Mouse (Mus musculus) ovary, postnatal 36 days (tissue): ENCODE results near the gene Msx1.
"Not testable (repeated sequence)": the region's sequence is repeated elsewhere in the genome, so short reads cannot be mapped to it uniquely, and the experiment has no call there.

Source experiments
- DNase-seq: peaks from one replicate; pipeline ENCODE4 v3.0.0; 2022; ENCODE audit warnings: low spot score, mixed read lengths

The Msx1 gene

GRCm38 (mm10) chr5:37824461-37824795 lies at the start of gene Msx1:
Msx1 (minus strand) TSS chr5:37824583.
- peak; percentile 91 for DNase-seq

GRCm38 (mm10) chr5:37865471-37865870 lies 41.1 kb upstream of the Msx1 start:
- DNase-seq, result no peak

DNA sequence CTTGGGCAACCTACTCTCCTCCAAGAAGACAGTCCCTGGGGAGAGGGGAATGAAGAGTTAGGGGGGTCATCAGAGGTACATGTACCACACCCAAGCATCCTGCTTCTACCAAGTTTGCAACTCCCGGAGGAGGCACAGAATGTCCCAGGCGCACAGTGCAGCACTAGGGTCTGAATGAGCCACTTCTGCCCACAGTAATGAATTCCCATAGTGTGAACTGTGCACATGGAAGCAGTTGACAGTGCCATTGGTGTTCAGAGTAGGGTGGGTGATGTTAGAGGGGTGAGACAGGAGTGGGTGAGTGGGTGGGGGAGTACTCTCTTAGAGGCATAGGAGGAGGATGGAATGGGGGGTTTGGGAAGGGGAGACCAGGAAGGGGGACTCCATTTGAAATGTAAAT lies 39.9 kb upstream of the Msx1 start:
- DNase-seq, result no peak

DNA sequence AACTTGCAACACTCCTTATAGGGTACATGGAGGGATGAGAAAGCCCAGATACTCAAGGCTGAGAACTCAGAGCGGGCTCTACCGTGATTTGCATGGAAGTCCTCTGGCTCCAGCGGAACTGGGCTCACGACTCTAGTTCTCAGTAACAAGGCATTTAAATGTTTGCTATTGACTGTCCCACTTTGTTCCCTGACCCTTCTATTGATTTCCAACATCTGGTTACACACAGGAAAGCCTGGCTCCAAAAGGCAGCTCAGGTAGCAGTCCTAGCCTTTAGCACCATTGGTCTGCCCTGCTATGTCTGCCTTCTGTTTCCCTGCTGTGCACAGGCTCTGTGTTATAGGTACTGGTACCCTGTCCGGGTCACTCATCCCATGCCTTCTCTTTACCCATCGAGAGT lies 36.5 kb upstream of the Msx1 start:
- no peak for DNase-seq

DNA sequence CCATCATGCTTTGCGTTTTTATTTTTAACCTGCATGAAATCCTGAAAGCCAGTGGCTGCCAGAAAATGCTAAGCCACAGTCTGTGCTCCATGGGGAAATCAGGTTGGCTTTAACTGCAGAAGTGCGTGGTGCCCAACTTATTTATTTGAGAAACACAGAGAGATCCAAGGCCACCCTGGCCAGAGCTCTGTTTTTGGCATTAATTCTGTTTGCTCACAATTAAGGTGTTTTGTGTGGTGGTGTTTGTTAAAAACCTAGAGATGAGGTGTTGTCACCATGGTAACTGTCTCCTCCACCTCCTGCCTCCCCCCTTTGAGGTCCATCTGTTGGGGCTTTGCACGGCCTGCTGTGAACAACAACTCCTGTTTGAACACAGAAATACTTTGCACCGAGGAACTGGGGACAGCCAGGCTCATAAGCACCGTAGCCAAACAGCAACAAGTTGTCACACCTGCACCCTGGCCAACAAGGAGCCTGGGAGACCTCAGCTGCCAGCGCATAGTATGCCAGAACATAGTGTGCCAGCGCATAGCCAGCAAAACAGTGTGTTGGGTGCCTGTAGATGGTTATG lies 35.9 kb upstream of the Msx1 start:
- DNase-seq, result no peak

- DNase-seq, result no peak
Measured at GRCm38 (mm10) chr5:37857763-37858545, 33.6 kb upstream of the Msx1 start.

GRCm38 (mm10) chr5:37856057-37856456 lies 31.7 kb upstream of the Msx1 start:
- no peak for DNase-seq

GRCm38 (mm10) chr5:37854233-37854632 lies 29.9 kb upstream of the Msx1 start:
- no peak for DNase-seq

DNA sequence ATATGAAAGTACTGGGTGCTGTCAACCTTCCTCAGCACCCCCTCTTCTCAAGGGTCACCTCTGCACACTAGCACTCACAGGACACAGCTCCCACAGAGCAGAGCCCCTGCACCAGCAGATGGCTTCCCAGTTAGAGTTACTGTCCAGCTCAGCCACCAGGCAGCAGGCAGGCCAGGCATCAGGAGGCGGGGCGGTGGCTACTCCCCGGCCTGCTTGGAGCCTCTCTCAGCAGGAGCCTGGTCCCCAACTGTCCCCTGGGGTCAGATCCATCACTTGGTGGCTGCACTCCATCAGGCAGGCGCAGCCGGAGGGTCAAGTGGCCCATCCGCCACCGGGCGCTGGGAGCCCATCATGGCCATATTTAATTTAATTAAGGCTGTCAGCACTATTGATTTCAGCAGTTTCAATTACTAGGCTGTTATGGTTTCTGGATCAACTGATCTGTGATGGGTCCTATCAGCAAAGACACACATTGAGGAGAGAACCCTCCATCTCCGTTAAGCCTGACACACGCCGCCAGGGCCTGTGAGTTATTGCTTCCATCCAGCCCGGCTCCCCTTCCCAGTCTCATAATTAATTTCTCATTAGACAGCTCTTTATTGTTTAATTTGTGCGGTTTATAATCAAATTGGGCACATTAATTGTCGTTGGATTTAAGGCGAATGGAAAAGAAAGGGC lies 27.1 kb upstream of the Msx1 start:
- DNase-seq, result no peak

- DNase-seq, result no peak
Measured at GRCm38 (mm10) chr5:37848991-37849719, 24.8 kb upstream of the Msx1 start.

GRCm38 (mm10) chr5:37836267-37836646 lies 11.9 kb upstream of the Msx1 start:
- DNase-seq, result no peak

- DNase-seq, result no peak
Measured at GRCm38 (mm10) chr5:37835590-37836266, 11.3 kb upstream of the Msx1 start.

DNA sequence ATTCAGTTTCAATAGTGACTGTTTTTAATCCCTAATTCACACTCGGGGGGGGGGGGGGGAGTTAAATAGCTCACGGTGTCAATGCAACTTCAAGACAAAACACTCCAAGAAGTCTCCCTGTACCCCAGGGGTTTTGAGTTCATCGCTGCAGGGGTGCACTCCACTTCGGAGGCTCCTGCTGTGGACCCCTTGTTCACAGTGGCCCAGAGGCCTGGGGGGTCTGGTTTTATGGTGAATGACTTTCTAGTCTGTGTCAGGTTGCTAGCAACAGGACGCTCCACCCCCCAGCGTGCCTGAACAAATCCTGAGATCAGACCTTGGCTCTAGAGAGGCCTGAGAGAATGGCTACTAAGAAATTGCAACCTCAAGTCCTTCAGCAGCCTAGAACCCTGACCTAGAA lies 8.4 kb upstream of the Msx1 start:
- no peak for DNase-seq

DNA sequence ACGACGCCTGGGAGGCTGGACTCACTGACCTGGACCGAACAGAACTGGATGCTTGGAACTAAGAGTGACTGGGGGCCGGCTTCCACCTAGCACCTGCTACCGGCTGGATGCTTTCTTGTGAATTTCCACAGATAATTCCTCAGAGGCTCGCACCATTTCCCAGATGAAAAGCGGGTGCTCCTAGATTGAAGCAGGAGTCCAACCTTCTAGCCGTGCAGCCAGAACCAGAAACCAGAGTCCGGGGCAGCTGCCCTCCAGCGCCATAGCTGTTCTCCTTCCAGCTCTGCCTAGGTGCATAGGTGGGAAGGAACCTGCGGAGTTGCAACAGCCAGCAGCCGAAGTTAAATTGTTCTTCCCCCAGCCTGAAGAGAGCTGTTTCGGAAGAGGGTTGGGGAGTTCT lies 7.6 kb upstream of the Msx1 start:
- no peak for DNase-seq

DNA sequence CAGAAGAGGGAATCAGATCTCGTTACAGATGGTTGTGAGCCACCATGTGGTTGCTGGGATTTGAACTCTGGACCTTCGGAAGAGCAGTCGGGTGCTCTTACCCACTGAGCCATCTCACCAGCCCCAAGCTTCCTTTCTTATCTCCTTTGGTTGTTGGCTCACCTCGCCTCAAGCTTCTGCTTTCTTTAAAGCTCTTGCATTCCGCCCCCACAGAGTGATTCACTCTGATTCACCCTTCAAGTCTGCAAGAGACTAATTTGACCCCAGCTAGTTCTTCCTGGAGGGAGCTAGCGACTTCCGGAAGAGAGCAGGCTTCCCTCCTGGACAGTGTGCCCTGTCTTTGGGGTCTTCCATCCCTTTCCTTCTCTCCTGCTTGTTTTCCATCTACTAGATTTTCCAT lies 6.1 kb upstream of the Msx1 start:
- not testable (repeated sequence) for DNase-seq

DNA sequence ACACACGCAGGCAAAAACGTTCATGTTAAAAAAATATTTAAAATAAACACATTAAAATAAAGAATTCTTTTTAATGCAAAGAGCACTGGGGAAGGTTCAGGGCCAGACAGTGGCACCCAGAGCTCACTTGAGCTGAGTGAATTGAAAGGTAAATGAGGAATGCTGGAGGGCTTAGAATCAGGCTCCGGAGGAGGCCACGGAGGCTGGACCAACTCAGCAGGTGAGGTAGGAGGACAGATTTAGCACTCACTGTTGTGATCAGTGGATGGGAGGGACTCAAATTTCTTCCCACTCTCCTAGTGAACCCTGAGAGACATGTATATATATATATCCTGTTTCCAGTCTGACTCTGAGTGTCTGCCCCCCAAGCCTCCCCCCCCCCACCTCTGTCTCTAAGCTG lies 5.5 kb upstream of the Msx1 start:
- no peak for DNase-seq

- DNase-seq, result no peak
Measured at GRCm38 (mm10) chr5:37829296-37829670, 4.9 kb upstream of the Msx1 start.

GRCm38 (mm10) chr5:37828591-37829295 lies 4.4 kb upstream of the Msx1 start:
- peak; percentile 18 for DNase-seq

- no peak for DNase-seq
Measured at GRCm38 (mm10) chr5:37828001-37828400, 3.6 kb upstream of the Msx1 start.

GRCm38 (mm10) chr5:37827626-37827950 lies 3.2 kb upstream of the Msx1 start:
- DNase-seq, result no peak

DNA sequence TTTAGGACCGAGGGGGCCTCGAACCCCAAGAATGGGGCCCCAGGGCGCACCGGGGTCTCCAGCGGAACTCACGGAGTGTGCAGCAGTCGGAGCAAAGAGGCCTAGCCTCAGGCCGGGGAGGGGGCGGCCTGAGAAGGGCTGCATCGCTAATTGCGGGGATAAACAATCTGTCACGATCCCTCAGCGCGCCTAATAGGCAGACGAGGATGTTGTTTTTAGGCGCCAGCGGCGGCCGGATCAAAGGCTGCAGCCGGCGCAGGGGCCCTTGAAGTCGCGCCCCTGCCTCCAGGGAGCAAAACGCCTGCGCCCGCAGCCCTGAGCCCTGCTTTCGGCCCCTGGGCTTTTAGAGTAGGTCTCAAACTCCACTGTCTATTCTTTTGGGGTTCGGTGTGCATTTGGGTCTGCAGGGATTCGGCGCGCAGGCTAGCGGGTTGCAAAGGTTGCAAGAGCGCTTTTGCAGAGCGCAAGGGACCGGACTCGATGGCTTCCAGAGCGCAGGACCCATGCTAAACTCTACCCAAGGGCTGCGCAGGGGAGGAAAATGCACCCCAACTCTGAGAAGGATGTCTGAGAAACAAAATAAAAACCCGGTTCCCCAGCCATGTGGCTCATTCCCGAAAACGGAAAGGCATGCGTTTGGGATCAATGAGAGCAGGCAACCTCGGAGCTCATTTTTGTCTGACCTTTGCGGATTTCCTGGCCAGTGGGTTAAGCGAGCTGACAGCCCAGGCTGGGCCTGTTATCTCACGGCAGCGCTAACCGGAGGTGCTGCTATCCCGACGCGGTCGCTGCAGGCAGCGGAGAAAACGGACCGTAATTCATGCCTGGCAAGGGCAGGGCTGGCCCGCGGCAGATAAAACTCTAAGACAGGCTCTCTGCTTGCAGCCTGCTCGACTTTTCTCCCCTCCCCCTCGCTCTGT lies 2.6 kb upstream of the Msx1 start:
- DNase-seq, result peak; percentile 14
